Mouse (Mus musculus): ENCODE measurements around the gene Cnot10. TPM values are rescaled to one million over a fixed set of nuclear protein-coding genes. Genes with fewer than 3 reads are reported as not detected.

Cnot10 gene
- total and polyA plus RNA-seq, 3 experiments = 49.4 to 67.8 (median 58.3) TPM

- in situ Hi-C loops (cut with MboI; ENCODE audit: low pct_ligation_motif_present, low pct_unique_long_range_greater_than_20kb, low sequenced_read_pairs) = no loop called here
- H3K79me2 ChIP-seq (replicated peaks; ENCODE audit: control insufficient read depth, extremely low read depth, insufficient read depth, poor library complexity, severe bottlenecking) = no peaks in the 10 kb centered on the region
- no peak overlapping the region for H3K4me3 ChIP-seq (replicated peaks in 1 of 3; ENCODE audit: low read depth in 2 of 3, low read length in 2 of 3, poor library complexity in 1 of 3)
- no peaks in the 10 kb centered on the region for H3K27me3 ChIP-seq (replicated peaks)
- no peak for DNase-seq (ENCODE audit: extremely low read depth)
- no peaks in the 10 kb centered on the region for H3K36me3 ChIP-seq (replicated peaks in 1 of 2; ENCODE audit: control insufficient read depth in 1 of 2, insufficient read depth in 1 of 2, low read length in 1 of 2)
- H3K9ac ChIP-seq (ENCODE audit: insufficient read depth, low read depth) = no peak overlapping the region
- dilution Hi-C loops (cut with MboI; ENCODE audit: extremely low pct_ligation_motif_present, extremely low pct_unique_long_range_greater_than_20kb, low sequenced_read_pairs) = no loop called here
- H3K27ac ChIP-seq (ENCODE audit: insufficient read depth, low read depth) = no peak overlapping the region
- no peak for TF ChIP-seq ETS1 (conservative IDR thresholded peaks at IDR 0.05; ENCODE audit: low read depth, low read length)
- TF ChIP-seq UBTF (IDR thresholded peaks at IDR 0.05; ENCODE audit: low read depth, low read length) = no peak
- TF ChIP-seq CHD2 (IDR thresholded peaks at IDR 0.05; ENCODE audit: low read length) = no peak
- no peak for TF ChIP-seq GABPA (IDR thresholded peaks at IDR 0.05; ENCODE audit: insufficient replicate concordance, low read depth, low read length)
- TF ChIP-seq USF2 (conservative IDR thresholded peaks at IDR 0.05; ENCODE audit: low read depth, low read length) = no peak
- TF ChIP-seq SIN3A (IDR thresholded peaks at IDR 0.05; ENCODE audit: low read length) = no peak
- TF ChIP-seq MAZ (IDR thresholded peaks at IDR 0.05; ENCODE audit: low read depth, low read length) = no peak
- no peak for TF ChIP-seq NRF1 (IDR thresholded peaks at IDR 0.05; ENCODE audit: low read depth, low read length)
- no peak for TF ChIP-seq BHLHE40 (IDR thresholded peaks at IDR 0.05; ENCODE audit: low read depth, low read length)
- no peak for TF ChIP-seq JUND (conservative IDR thresholded peaks at IDR 0.05; ENCODE audit: low read depth, low read length)
- TF ChIP-seq NELFE (IDR thresholded peaks at IDR 0.05; ENCODE audit: low read depth, low read length) = no peak
- no peak for TF ChIP-seq ELF1 (IDR thresholded peaks at IDR 0.05; ENCODE audit: low read depth, low read length)
- no peak for TF ChIP-seq ZKSCAN1 (IDR thresholded peaks at IDR 0.05; ENCODE audit: borderline replicate concordance, low read depth, low read length)
- no peak for TF ChIP-seq MXI1 (IDR thresholded peaks at IDR 0.05; ENCODE audit: low read depth, low read length)
- TF ChIP-seq CHD1 (IDR thresholded peaks at IDR 0.05; ENCODE audit: low read depth, low read length) = no peak
- no peak for TF ChIP-seq EP300 (IDR thresholded peaks at IDR 0.05; ENCODE audit: low read length)
- TF ChIP-seq JUN (IDR thresholded peaks at IDR 0.05; ENCODE audit: insufficient read depth, low read depth, low read length) = no peak
- TF ChIP-seq USF1 (IDR thresholded peaks at IDR 0.05; ENCODE audit: low read depth, low read length) = no peak
- TF ChIP-seq POLR2AphosphoS2 (IDR thresholded peaks at IDR 0.05; ENCODE audit: low read depth, low read length) = no peak
- peaks cover 0 to 35% of the 10 kb centered on the region in 2 experiments; a peak in 2 of 4 replicates for H3K4me1 ChIP-seq (ENCODE audit: control insufficient read depth in 1 of 2, insufficient read depth in 2 of 2)
- H3K9me3 ChIP-seq (replicated peaks; ENCODE audit: low read length) = no peaks in the 10 kb centered on the region
- H3K4me2 ChIP-seq (ENCODE audit: insufficient read depth, low read depth, poor library complexity, severe bottlenecking) = no peak overlapping the region
Measured at GRCm38 (mm10) chr9:114554355-114554979, 85.5 kb downstream of the Cnot10 start.

GRCm38 (mm10) chr9:114553828-114554227 lies 86.2 kb downstream of the Cnot10 start:
- dilution Hi-C loops (cut with MboI; ENCODE audit: extremely low pct_ligation_motif_present, extremely low pct_unique_long_range_greater_than_20kb, low sequenced_read_pairs) (no loop called here), in situ Hi-C loops (cut with MboI; ENCODE audit: low pct_ligation_motif_present, low pct_unique_long_range_greater_than_20kb, low sequenced_read_pairs) (no loop called here)
- Histone ChIP-seq H3K4me1 (ENCODE audit: control insufficient read depth in 1 of 2, insufficient read depth in 2 of 2) (peaks cover 0 to 40% of the 10 kb centered on the region in 2 experiments; a peak in 2 of 4 replicates), H3K79me2 (replicated peaks; ENCODE audit: control insufficient read depth, extremely low read depth, insufficient read depth, poor library complexity, severe bottlenecking) (no peaks in the 10 kb centered on the region), H3K4me2 (ENCODE audit: insufficient read depth, low read depth, poor library complexity, severe bottlenecking) (no peak overlapping the region), H3K27ac (ENCODE audit: insufficient read depth, low read depth) (no peak overlapping the region), H3K36me3 (replicated peaks in 1 of 2; ENCODE audit: control insufficient read depth in 1 of 2, insufficient read depth in 1 of 2, low read length in 1 of 2) (no peaks in the 10 kb centered on the region), H3K9ac (ENCODE audit: insufficient read depth, low read depth) (no peak overlapping the region), H3K27me3 (replicated peaks) (no peaks in the 10 kb centered on the region), H3K9me3 (replicated peaks; ENCODE audit: low read length) (no peaks in the 10 kb centered on the region), H3K4me3 (replicated peaks in 1 of 3; ENCODE audit: low read depth in 2 of 3, low read length in 2 of 3, poor library complexity in 1 of 3) (no peak overlapping the region)
- DNase-seq (ENCODE audit: extremely low read depth) = peak; percentile 17
- no peak for TF ChIP-seq NELFE (IDR thresholded peaks at IDR 0.05; ENCODE audit: low read depth, low read length)
- TF ChIP-seq SIN3A (IDR thresholded peaks at IDR 0.05; ENCODE audit: low read length) = no peak
- no peak for TF ChIP-seq TBP (conservative IDR thresholded peaks at IDR 0.05; ENCODE audit: low read depth, low read length)
- TF ChIP-seq MAFK (IDR thresholded peaks at IDR 0.05; ENCODE audit: insufficient replicate concordance, low read length) = no peak
- TF ChIP-seq SMC3 (IDR thresholded peaks at IDR 0.05; ENCODE audit: low read depth, low read length) = no peak
- no peak for TF ChIP-seq USF1 (IDR thresholded peaks at IDR 0.05; ENCODE audit: low read depth, low read length)
- no peak for TF ChIP-seq CHD2 (IDR thresholded peaks at IDR 0.05; ENCODE audit: low read length)
- TF ChIP-seq IRF4 (IDR thresholded peaks at IDR 0.05; ENCODE audit: low read depth, low read length) = no peak
- no peak for TF ChIP-seq MYC (IDR thresholded peaks at IDR 0.05; ENCODE audit: low read depth, low read length)
- TF ChIP-seq CHD1 (IDR thresholded peaks at IDR 0.05; ENCODE audit: low read depth, low read length) = no peak
- TF ChIP-seq TCF12 (IDR thresholded peaks at IDR 0.05; ENCODE audit: low read depth, low read length) = no peak
- no peak for TF ChIP-seq RAD21 (IDR thresholded peaks at IDR 0.05; ENCODE audit: low read depth, low read length)
- TF ChIP-seq UBTF (IDR thresholded peaks at IDR 0.05; ENCODE audit: low read depth, low read length) = no peak
- TF ChIP-seq KAT2A (IDR thresholded peaks at IDR 0.05; ENCODE audit: insufficient replicate concordance, low read length) = no peak
- no peak for TF ChIP-seq MAZ (IDR thresholded peaks at IDR 0.05; ENCODE audit: low read depth, low read length)
- TF ChIP-seq ZC3H11A (IDR thresholded peaks at IDR 0.05; ENCODE audit: low read depth, low read length) = no peak
- TF ChIP-seq POLR2AphosphoS2 (IDR thresholded peaks at IDR 0.05; ENCODE audit: low read depth, low read length) = no peak
- TF ChIP-seq JUND (conservative IDR thresholded peaks at IDR 0.05; ENCODE audit: low read depth, low read length) = no peak

Data from CH12.LX (cell line).